Mouse (Mus musculus) intestine, embryonic 16.5 days (tissue): ENCODE measurements around the gene Rpa1. TPM values are rescaled to one million over a fixed set of nuclear protein-coding genes. Genes with fewer than 3 reads are reported as not detected.
A peak's percentile ranks its signal among the peaks of the same experiment; 100 is the strongest.
"Not testable (repeated sequence)": the region's sequence is repeated elsewhere in the genome, so short reads cannot be mapped to it uniquely, and the experiment has no call there.

ENCODE experiments used
- ATAC-seq: fragments of 200-750 bp; cut with Nextera tagmentation; 2 replicates; pipeline ENCODE4 v1.8.0; 2017; ENCODE audit warnings: moderate TSS enrichment, moderate library complexity
- H3K27ac ChIP-seq: fragments of 300-500 bp; sonication (generic); 2 replicates; pipeline ENCODE4 v1.5.1; 2014; ENCODE audit warnings: mild to moderate bottlenecking, low read length
- H3K27me3 ChIP-seq: fragments of 300-500 bp; sonication (generic); replicated peaks from 2 replicates; pipeline ENCODE4 v1.6.1; 2014; ENCODE audit warnings: low read length, control low read depth, mixed read lengths; ENCODE audit not compliant: control insufficient read depth, insufficient read depth
- H3K36me3 ChIP-seq: fragments of 300-500 bp; sonication (generic); 2 replicates; pipeline ENCODE4 v1.6.1; 2014; ENCODE audit warnings: low read length, control low read depth; ENCODE audit not compliant: control insufficient read depth, insufficient read depth
- H3K4me1 ChIP-seq: fragments of 300-500 bp; sonication (generic); 2 replicates; pipeline ENCODE4 v1.6.1; 2014; ENCODE audit warnings: low read length, control low read depth, mixed read lengths; ENCODE audit not compliant: control insufficient read depth, insufficient read depth
- H3K4me2 ChIP-seq: fragments of 300-500 bp; sonication (generic); 2 replicates; pipeline ENCODE4 v1.6.1; 2014; ENCODE audit warnings: low read depth, low read length, control low read depth
- H3K4me3 ChIP-seq: fragments of 300-500 bp; sonication (generic); 2 replicates; pipeline ENCODE4 v1.5.1; 2014; ENCODE audit warnings: mild to moderate bottlenecking, low read length
- H3K9ac ChIP-seq: fragments of 300-500 bp; sonication (generic); 2 replicates; pipeline ENCODE4 v1.6.1; 2014; ENCODE audit warnings: low read depth, low read length
- H3K9me3 ChIP-seq: fragments of 300-500 bp; sonication (generic); 2 replicates; pipeline ENCODE4 v1.6.1; 2016; ENCODE audit warnings: low read length, control low read depth; ENCODE audit not compliant: control insufficient read depth
- WGBS: fragments of 180-500 bp; shearing (Covaris S2); extraction: QIAGEN DNeasy Blood & Tissue Kit; methylation state at CpG from one replicate; pipeline ENCODE4 v1.1.7; 2014; 5-methylcytosine and 5-hydroxymethylcytosine counted together
- polyA plus RNA-seq: library from polyadenylated mRNA; unstranded; fragments of >200 nt; fragmentation: Nextera tagmentation; extraction: Ambion mirVana; gene quantifications from 2 replicates; pipeline ENCODE4 v1.2.1, GENCODE M21; 2015

Rpa1 gene
- polyA plus RNA-seq = 82.8 and 91.9 TPM in 2 replicates

DNA sequence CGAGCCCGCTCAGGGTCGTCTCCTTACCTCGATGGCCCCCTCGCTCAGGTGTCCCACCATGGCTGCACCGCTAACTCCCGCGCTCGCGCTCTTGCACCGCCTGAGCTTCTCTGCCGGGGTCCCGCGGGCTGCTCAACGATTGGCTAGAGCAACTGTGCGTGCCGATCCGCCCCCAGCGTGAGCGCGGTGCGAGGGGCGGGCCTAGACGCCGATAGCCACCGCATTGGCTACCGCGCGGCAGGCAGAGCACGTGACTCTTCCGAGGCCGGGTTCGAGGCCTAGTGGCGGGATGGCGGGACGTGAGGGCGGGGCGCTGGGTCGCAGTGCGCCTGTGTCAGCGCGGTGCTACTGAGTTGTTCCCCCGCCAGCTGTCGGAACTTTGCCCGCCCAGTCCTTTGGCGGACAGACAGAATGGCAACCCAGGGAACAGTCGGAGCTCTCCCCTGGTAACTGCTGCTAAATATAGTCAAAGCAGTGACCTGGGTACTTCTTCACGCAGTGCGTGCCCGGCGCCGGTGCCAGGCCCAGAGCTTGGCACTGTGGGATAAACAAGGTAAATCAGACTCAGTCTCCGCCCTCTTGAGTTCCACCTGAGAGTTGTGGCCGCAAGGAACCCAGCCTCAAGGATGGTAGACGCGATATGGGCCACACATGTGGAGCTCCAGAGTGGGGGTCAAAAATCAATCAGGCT is at the start of gene Rpa1, which contains the start of gene Smyd4:
Rpa1 (minus strand) TSS at position 126 of the 691 bp plus-strand sequence.
Smyd4 (plus strand) TSS at position 235 of the 691 bp plus-strand sequence.
- peaks cover 20% of the 10 kb centered on the region for H3K4me1 ChIP-seq
- peak; percentile 100 for ATAC-seq
- H3K36me3 ChIP-seq = no peaks in the 10 kb centered on the region
- peak within 1 kb of the TSS; percentile 91 for H3K4me2 ChIP-seq
- H3K9ac ChIP-seq = peak within 1 kb of the TSS; percentile 86
- peak within 1 kb of the TSS; percentile 70 for H3K27ac ChIP-seq
- H3K4me3 ChIP-seq = peak within 1 kb of the TSS; percentile 93
- H3K27me3 ChIP-seq = no peaks in the 10 kb centered on the region
- WGBS = under 1% methylated on average over 56 of the region's 56 CpGs
- H3K9me3 ChIP-seq = no peaks in the 10 kb centered on the region

DNA sequence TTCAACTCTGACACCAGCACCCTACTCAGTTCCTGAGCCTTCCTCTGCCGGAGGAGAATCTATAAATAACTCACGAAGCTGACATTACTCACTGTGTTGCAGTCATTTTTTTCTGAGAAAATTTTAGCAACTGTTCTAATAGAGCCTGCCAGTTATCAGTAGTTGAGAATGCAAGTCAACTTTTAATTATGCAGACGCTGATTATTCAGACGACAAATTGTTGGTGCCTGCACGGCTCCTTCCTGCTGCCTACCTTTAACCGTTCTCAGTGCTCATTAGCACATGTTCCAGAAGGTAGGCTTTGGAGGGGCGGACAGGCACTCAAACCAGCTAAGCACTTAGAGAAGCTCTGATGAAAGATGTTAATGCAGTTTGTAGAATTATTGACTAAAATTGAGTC is 49.3 kb upstream of the Rpa1 start:
- Histone ChIP-seq H3K9ac (no peak overlapping the region), H3K27ac (no peak overlapping the region), H3K9me3 (no peaks in the 10 kb centered on the region), H3K4me2 (no peak overlapping the region), H3K36me3 (no peaks in the 10 kb centered on the region), H3K4me1 (no peaks in the 10 kb centered on the region; the same call in 1 of the 2 replicates), H3K4me3 (no peak overlapping the region), H3K27me3 (no peaks in the 10 kb centered on the region)
- WGBS = 79% methylated on average over 7 of the region's 7 CpGs
- no peak for ATAC-seq

DNA sequence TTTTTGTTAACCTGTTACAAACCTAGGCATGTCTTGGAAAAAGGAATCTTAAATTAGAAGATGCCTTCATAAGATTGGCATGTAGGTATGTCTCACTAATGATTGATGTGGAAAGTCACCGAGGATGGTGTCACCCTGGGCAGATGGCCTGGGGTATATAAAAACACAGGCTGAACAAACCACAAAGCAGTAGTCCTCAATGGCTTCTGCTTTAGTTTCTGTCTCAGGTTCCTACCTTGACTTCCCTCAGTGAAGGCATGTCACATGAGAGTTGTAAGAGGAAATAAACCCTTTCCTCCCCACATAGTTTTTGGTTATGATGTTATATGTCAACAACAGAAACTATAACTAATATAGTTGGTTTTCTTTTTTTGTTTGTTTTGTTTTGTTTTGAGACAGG is 47.5 kb upstream of the Rpa1 start:
- no peak for ATAC-seq
- Histone ChIP-seq H3K9ac (no peak overlapping the region), H3K4me1 (no peaks in the 10 kb centered on the region), H3K27ac (no peak overlapping the region), H3K27me3 (no peaks in the 10 kb centered on the region), H3K9me3 (no peaks in the 10 kb centered on the region), H3K4me2 (no peak overlapping the region), H3K4me3 (no peak overlapping the region), H3K36me3 (no peaks in the 10 kb centered on the region)
- 75% methylated on average over 1 of the region's 1 CpGs for WGBS

DNA sequence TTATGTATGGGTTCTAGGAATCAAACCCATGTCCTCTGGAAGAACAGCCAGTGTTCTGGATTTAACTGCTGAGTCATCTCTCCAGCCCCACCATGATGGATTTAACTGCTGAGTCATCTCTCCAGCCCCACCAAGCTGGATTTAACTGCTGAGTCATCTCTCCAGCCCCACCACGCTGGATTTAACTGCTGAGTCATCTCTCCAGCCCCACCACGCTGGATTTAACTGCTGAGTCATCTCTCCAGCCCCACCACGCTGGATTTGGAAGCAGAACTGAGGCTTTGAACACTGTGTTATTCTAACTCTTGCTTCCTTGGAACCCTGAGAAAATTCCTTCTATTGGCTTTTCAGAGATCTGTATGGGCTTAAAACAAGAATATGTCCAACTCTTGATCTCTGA is 35.4 kb upstream of the Rpa1 start:
- H3K27ac ChIP-seq, H3K36me3 ChIP-seq, H3K9ac ChIP-seq, ATAC-seq, H3K9me3 ChIP-seq, H3K4me2 ChIP-seq, H3K4me1 ChIP-seq, H3K27me3 ChIP-seq, H3K4me3 ChIP-seq: not testable (repeated sequence)
- 52% methylated on average over 3 of the region's 3 CpGs for WGBS

DNA sequence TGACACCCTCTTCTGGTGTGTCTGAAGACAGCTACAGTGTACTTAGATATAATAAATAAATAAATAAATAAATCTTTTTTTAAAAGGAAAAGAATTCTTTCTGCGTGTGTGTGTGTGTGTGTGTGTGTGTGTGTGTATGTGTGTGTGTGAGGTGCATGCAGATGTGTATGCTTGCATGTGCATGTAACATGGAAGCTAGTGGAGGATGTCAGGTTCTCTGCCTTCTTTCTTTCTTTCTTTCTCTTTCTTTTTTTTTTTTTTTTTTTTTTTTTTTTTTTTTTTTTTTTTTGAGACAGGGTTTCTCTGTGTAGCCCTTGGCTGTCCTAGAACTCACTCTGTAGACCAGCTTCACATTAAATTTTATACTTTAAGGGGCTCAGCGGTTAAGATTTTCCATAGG is 30.7 kb upstream of the Rpa1 start:
- not testable (repeated sequence) for H3K4me1 ChIP-seq, H3K27me3 ChIP-seq, ATAC-seq, H3K4me3 ChIP-seq, H3K9ac ChIP-seq, H3K9me3 ChIP-seq, H3K36me3 ChIP-seq, H3K4me2 ChIP-seq, H3K27ac ChIP-seq
- WGBS = 89% methylated on average over 2 of the region's 2 CpGs

DNA sequence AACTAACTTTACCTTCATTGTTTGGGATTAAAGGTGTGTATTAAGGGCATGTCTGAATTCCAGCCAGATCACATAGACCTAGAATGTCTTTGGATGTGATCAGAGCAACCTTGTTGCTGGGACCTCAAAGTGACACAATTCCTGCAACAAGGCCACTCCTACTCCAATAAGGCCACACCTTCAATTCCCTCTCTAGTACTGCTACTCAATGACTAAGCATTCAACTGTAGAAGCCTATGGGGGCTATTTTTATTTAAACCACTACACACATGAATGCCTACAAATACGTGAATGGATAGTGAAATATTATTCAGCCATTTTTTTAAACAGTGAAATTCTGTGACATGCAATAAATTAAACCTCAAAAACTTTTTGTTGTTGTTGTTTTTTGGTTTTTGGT is 29.0 kb upstream of the Rpa1 start:
- Histone ChIP-seq H3K9ac (no peak overlapping the region), H3K27ac (no peak overlapping the region), H3K4me3 (no peak overlapping the region), H3K4me1 (no peaks in the 10 kb centered on the region), H3K36me3 (no peaks in the 10 kb centered on the region), H3K4me2 (no peak overlapping the region), H3K27me3 (no peaks in the 10 kb centered on the region), H3K9me3 (no peaks in the 10 kb centered on the region)
- no peak for ATAC-seq
- 87% methylated on average over 1 of the region's 1 CpGs for WGBS

DNA sequence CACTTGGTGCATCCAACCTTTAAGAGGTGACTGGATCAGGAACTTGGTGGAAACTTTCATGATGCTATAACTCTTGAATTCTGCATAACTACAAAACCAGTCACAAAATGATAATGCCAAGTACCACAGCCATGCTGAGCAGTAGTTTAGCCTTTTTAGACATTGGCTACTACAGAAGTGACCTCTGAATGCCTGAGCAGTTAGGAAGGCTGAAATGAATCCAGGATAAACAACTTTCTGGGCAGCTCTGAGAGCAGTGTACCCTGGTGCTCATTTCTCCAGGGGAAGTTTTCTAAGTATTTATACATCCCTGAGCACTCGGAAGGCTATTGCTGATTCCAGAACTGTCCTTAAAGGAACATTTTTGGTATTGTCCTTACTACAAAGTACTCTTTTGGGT is 7.4 kb upstream of the Rpa1 start:
- ATAC-seq = no peak
- no peaks in the 10 kb centered on the region; the same call in 1 of the 2 replicates for H3K4me1 ChIP-seq
- 79% methylated on average over 1 of the region's 1 CpGs for WGBS

DNA sequence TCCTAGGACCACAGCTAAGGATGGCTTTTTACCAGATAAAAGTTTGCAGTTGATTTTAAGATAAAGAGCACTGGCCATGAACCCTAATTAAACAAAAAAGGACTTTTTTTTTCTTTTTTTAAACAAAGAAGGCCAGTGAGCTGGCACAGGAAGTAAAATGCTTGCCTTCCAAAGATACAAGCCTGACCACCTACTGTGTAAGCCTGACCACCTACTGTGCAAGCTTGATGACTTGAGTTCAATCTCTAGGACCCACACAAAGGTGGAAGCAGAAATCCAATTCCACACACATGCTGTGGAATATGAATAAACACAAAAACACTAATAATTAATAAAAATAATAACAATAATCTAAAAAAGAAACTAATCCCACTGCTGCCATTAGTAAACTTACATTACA is 3.1 kb upstream of the Rpa1 start:
- no peak for ATAC-seq
- Histone ChIP-seq H3K27me3 (no peaks in the 10 kb centered on the region), H3K9me3 (no peaks in the 10 kb centered on the region), H3K4me1 (peaks cover 16% of the 10 kb centered on the region), H3K36me3 (no peaks in the 10 kb centered on the region), H3K4me3 (no peak overlapping the region), H3K27ac (no peak overlapping the region), H3K9ac (no peak overlapping the region), H3K4me2 (no peak overlapping the region)

More for the DNA sequence above, 7.4 kb upstream of the Rpa1 start:
- H3K9me3 ChIP-seq = no peaks in the 10 kb centered on the region
- H3K4me2 ChIP-seq = no peak overlapping the region
- no peak overlapping the region for H3K4me3 ChIP-seq
- H3K9ac ChIP-seq = no peak overlapping the region
- H3K27me3 ChIP-seq = no peaks in the 10 kb centered on the region
- H3K36me3 ChIP-seq = 0 out of 2 replicates have a peak, but pooled peaks cover 4% of the 10 kb centered on the region
- no peak overlapping the region for H3K27ac ChIP-seq

DNA sequence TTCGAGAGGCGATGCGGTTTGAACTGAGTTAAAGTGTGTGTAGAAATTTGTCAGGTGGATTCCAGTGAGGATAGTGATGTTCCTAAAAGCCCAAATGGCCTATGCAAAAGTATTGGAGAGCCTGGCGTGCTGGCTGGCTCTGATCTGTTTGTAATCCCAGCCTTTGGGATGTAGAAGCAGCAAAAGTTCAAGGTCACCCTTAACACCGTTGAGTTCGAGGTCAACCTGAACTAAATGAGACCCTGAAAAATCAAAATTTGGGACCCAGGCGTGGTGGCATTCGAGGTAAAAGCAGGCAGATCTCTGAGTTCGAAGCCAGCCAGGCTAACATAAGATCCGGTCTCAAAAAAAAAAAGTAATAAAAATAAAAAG is 752 bp upstream of the Rpa1 start:
- H3K9ac ChIP-seq = peak overlapping the region; percentile 86
- WGBS = 41% methylated on average over 10 of the region's 10 CpGs
- peak overlapping the region; percentile 63 for H3K27ac ChIP-seq
- H3K4me1 ChIP-seq = peaks cover 20% of the 10 kb centered on the region
- ATAC-seq = no peak
- H3K4me3 ChIP-seq = peak overlapping the region; percentile 93
- no peaks in the 10 kb centered on the region for H3K36me3 ChIP-seq
- peak overlapping the region; percentile 91 for H3K4me2 ChIP-seq
- H3K27me3 ChIP-seq = no peaks in the 10 kb centered on the region
- no peaks in the 10 kb centered on the region for H3K9me3 ChIP-seq

DNA sequence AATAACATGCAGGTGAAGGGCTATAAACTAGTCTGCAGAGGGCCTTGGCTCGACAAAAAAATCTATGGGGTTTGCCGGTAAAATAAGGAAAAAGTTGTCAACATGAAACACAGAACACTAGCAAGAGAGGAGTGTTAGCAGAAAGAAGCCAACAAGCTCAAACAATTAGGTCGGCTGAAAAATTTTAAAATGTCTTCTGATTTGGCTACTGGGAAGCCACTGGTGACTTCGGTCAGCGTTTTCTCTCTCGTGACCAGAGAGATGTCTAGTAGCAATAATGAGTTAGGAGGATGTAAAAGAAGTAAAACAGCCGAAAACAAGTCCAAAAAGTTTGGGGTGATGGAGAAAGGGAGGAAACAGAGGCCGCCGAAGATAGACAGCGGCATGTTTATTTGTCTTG is 528 bp downstream of the Rpa1 start:
- Histone ChIP-seq H3K9ac (peak overlapping the region; percentile 86), H3K36me3 (no peaks in the 10 kb centered on the region), H3K9me3 (no peaks in the 10 kb centered on the region), H3K4me1 (peaks cover 20% of the 10 kb centered on the region), H3K4me3 (peak overlapping the region; percentile 93), H3K27ac (peak overlapping the region; percentile 70; the same call in 1 of the 2 replicates), H3K4me2 (peak overlapping the region; percentile 70), H3K27me3 (no peaks in the 10 kb centered on the region)
- WGBS = 1% methylated on average over 10 of the region's 10 CpGs
- no peak for ATAC-seq
